Mouse (Mus musculus) G1E (cell line): ENCODE results near the gene Rexo4.

Experiments
- CTCF ChIP-seq: IDR thresholded peaks from 2 replicates; pipeline ENCODE4 v1.5.1; 2012; ENCODE audit warnings: low read depth, low read length, inconsistent platforms, mixed read lengths
- GATA1 ChIP-seq: IDR thresholded peaks from 2 replicates; pipeline ENCODE4 v1.6.1; 2012; ENCODE audit warnings: borderline replicate concordance, low read length, inconsistent platforms, mixed read lengths
- TAL1 ChIP-seq: conservative IDR thresholded peaks from 2 replicates; pipeline ENCODE4 v1.6.1; 2012; ENCODE audit warnings: low read depth, low read length, inconsistent platforms, mixed read lengths

DNA sequence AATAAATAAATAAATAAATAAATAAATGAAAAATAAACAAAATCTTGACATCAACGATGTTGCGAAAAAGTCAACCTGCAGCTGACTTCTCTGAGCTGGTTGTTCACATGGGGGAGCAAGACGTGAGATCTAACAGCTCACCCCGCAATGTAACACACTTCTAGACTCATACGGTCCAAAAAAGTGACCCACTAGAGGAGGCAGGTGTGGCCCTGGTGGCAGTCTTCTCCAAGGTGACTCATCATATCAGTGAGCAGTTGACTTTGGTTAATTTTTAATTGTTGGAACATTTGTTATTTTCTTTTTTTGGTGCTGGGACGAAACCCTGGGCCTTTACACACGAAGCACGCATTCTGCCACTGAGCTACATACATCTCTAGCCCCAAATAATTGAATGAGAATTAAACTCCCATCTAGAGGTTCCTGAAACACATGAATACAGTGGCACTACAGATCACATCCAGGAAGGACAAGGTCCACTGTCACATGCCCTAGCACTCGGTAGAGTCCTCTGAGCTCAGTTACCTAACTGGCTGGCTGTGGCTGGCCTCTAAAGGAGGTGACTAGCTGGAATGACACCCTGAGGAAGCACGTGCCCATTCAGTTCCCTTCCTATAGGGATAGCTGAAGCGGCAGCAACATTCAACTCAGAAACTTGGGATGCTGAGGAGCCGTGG, 7.2 kb downstream of the Rexo4 start:
- TF ChIP-seq CTCF: no peak
- TF ChIP-seq GATA1: no peak
- no peak for TF ChIP-seq TAL1
